Mouse (Mus musculus): ENCODE measurements around the gene Klhdc7b.

GRCm38 (mm10) chr15:89350447-89350846 is 34.3 kb upstream of the Klhdc7b start:
- TF ChIP-seq E2F4 (IDR thresholded peaks at IDR 0.05; ENCODE audit: insufficient replicate concordance, low read depth, low read length) (no peak), POLR2A (IDR thresholded peaks at IDR 0.05; ENCODE audit: low read depth, low read length) (no peak), EP300 (IDR thresholded peaks at IDR 0.05; ENCODE audit: low read length) (no peak), CTCF (conservative IDR thresholded peaks at IDR 0.05 in 1 of 2, IDR thresholded peaks at IDR 0.05 in 1 of 2; ENCODE audit: low read depth in 2 of 2, low read length in 2 of 2) (no peak), ZNF384 (IDR thresholded peaks at IDR 0.05; ENCODE audit: low read depth, low read length) (no peak), ZC3H11A (IDR thresholded peaks at IDR 0.05; ENCODE audit: low read depth, low read length) (no peak), BHLHE40 (IDR thresholded peaks at IDR 0.05; ENCODE audit: low read depth, low read length) (no peak), MAZ (IDR thresholded peaks at IDR 0.05; ENCODE audit: low read depth, low read length) (no peak), CHD1 (IDR thresholded peaks at IDR 0.05; ENCODE audit: low read depth, low read length) (no peak), USF2 (conservative IDR thresholded peaks at IDR 0.05; ENCODE audit: low read depth, low read length) (no peak), USF1 (IDR thresholded peaks at IDR 0.05; ENCODE audit: low read depth, low read length) (no peak), KAT2A (IDR thresholded peaks at IDR 0.05; ENCODE audit: insufficient replicate concordance, low read length) (no peak)
